Mouse (Mus musculus): ENCODE measurements at regions not wholly inside any gene's neighbourhood (a gene's known extent, or its start where the extent isn't known, plus 50 kb on each side); places are given as distances from the start of the nearest gene placed in this dataset.

DNA sequence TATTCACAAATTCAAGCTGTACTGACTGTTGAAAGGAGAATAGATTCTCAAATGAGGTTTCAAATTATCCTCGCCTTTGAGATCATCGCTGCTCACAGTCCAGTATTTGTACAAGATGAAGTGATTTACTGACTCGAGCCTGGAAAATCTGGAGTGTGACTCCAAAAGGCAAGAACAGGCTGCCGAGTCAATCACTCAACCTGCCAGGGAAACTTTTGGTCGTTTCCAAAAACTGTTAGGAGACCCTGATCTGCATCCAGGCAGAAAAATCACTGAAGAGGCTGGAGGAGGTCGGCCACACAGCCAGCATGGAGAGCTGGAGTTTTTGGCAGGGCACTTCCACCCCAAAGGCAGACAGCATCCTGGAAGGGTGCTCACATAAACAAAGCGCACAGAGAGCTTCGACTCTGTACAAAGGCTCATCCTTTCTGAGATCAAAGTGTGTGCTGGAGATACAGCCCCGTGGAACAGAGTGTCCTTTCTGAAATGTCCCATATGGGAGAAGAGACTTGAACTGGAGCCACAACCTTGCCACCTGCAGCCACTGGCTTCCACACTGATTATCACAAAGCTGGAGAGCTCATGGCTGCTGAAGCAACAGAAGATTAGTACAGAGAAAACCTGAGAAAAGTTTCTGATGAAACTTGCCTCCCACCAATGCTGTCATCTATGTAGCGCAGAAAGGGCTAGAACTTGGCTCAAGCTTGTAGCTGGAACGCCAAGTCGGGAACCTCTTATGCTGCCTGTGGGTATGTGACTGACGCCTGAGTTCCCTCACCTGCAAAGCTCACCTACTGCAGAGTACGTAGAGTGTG lies 355.5 kb upstream of the Npvf start:
- DNase-seq (ENCODE audit: low read depth, low spot score) = no peak

DNA sequence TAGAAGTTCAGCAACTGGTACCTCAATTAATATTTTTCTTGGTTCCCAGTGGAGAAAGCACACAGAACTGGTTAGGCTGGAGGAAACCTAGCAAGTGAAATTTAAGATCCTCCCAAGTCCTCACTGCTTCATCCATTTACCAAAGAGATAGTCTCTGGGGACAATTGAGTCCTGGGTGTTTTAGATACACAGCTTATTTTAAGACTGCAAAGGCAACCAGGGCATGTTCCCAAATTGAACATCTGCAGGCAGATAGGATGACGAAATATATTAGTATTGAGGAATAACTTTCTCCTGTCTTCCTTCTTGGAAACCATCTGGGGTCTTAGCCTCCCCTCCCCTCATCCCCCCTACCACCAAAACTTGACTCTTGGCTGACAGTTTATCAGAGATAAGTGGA lies 356.3 kb upstream of the Npvf start:
- DNase-seq (ENCODE audit: low read depth, low spot score) = no peak

DNA sequence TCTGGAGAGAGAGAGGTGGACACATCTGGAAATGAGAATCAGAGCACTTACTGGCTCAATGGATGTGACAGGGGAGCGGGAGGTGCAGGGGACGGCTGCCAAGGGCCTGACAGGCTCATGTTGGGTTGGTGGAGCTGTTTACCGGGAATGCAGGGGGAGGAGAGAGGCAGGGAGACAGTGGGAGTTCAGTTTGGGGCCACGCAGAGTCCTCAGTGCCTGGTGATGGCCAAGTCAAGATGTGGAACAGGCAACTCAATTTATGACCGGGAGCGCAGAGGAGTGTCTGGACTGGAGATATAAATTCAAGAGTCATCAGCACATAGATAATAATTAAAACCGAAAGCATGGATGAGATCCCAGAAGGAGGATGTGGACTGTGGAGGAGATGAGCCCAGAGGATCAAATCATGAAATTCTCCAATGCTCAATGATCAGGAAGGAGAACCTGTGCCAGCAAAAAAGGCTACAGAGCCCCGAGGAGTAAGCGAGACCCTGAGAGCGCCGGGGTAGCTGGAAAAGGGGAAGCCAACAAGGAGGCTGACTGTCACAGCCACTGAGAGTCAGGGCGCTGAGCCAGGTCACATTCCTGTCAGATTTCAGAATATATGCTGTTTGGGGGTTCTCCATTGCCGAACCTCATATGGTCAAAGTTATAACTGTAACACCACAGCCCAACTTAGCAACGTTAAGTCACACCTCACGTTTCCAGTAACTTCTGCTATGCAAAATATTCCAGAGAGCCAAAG lies 358.0 kb upstream of the Npvf start:
- no peak for DNase-seq (ENCODE audit: low read depth, low spot score)

GRCm38 (mm10) chr6:51015735-51016134 lies 361.5 kb upstream of the Npvf start:
- no peak for DNase-seq (ENCODE audit: low read depth, low spot score)

- no peak for DNase-seq (ENCODE audit: low read depth, low spot score)
Measured at GRCm38 (mm10) chr6:51016441-51017070, 362.3 kb upstream of the Npvf start.

GRCm38 (mm10) chr6:51017260-51017999 lies 363.2 kb upstream of the Npvf start:
- no peak for DNase-seq (ENCODE audit: low read depth, low spot score)

DNA sequence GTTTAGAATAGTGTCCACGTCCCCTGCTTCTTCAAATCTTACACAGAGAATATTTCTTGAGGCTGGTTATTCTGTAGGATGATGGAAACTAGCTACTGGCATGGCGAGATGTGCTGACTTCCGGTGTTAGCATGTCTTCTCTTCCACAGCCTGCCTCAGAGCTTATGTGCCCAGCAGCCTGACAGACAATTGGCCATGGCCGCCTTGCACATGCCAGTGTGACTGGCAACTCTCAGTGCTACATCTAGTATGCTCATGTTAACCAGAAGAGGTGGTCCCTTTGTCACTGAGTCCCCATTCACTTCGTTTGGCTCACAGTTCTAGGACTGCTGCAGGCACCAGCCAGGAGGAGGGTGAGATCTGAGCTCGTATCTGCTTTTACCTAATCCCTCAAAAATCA lies 367.0 kb upstream of the Npvf start:
- DNase-seq (ENCODE audit: low read depth, low spot score) = no peak

DNA sequence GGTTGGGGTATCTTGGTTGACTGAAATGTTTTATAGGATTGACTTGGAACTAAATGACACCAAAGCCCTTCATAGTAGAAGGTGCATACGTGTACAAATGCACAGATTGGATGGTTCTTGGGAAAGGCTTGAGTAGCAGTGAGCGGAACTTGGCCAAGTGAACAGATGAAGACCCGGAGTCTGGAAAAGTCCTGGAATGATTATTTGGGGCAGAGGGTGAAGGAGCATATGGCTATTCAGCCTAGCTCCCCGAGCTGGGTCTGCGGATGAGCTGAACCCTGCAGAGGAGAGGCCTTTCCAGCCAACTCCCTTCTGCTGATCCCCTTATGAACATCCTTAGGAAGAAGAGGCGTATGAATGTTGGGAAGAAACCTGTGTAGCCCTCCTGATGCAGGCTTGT lies 369.1 kb upstream of the Npvf start:
- no peak for DNase-seq (ENCODE audit: low read depth, low spot score)

GRCm38 (mm10) chr6:51024756-51025155 lies 370.5 kb upstream of the Npvf start:
- no peak for DNase-seq (ENCODE audit: low read depth, low spot score)

DNA sequence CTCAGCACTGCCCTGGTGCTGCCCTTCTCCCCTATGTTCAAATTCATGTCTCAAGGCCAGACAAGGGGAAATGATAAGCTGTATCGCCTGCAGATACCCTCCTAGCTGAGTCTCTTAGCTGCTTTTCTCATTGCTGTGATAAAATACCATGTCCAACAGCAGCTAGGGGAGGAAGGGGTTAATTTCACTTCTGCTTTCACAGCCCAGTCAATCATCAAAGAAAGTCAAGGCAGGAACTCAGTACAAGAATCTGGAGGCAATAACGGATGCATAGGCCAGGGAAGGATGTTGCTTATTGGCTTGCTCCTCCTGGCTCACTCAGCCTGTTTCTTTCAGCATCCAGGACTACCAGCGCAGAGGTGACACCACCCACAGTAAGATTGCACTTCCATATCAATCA lies 371.2 kb upstream of the Npvf start:
- no peak for DNase-seq (ENCODE audit: low read depth, low spot score)

- DNase-seq (ENCODE audit: low read depth, low spot score) = no peak
Measured at GRCm38 (mm10) chr6:51027296-51027695, 373.1 kb upstream of the Npvf start.

DNA sequence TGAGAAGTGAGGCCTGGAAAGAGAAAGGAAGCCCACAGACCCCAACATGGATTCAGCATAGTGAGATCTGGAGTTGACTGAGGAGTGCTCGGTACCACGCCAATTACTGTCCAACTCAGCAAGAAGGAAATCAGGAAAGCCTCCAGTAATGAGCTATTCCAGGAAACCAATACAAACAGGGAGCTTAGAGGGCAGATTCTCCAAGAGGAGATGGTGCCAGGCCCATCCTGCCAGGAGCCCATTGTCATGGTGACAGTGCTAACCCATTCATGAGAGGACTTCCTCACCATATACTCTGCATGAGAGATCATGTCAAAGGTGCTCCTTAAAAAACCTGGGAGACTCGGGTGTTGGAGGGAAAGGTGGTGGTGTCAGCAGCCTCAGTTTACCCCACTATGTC lies 375.3 kb upstream of the Npvf start:
- DNase-seq (ENCODE audit: low read depth, low spot score) = no peak

DNA sequence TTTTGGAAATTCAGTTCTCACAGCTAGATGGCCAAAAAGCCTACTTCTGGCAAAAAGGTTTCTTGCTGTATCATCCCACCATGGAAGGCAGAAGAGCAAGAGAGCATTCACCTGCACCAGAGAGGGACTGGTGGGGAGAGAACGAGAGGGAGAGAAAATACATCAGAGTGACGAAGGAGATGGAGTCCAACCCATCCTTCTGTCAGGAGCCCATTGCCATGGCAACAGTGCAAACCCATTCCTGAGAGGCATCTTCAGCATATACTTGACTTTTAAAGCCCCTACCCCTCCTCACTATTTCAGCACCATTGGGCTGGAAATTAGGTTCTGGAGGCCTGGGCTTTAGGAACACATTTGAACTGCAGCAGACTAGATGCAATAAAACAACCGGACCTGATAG lies 375.7 kb upstream of the Npvf start:
- DNase-seq (ENCODE audit: low read depth, low spot score) = no peak

DNA sequence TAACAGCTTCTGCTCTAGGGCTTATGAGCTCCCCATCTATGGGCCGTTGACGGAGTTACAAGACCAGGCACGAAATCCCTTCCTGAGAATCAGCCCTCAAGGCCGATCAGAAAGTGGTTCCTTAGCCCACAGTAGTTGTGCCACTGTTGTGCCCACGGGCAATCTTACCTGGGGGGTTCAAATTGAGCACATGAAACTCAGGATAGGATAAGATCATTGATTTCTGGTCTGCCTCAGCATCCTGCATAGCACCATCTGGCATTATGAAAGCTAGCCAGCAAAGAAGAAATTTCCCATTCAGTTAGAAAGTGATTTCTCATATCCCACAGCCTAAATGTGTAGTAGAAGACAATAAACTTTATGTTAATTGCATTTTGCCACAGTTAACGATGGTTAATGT lies 379.6 kb upstream of the Npvf start:
- DNase-seq (ENCODE audit: low read depth, low spot score) = no peak

GRCm38 (mm10) chr6:51036074-51036473 lies 381.8 kb upstream of the Npvf start:
- no peak for DNase-seq (ENCODE audit: low read depth, low spot score)

- no peak for DNase-seq (ENCODE audit: low read depth, low spot score)
Measured at GRCm38 (mm10) chr6:51036553-51036952, 382.3 kb upstream of the Npvf start.

- DNase-seq (ENCODE audit: low read depth, low spot score) = no peak
Measured at GRCm38 (mm10) chr6:51036956-51037355, 382.7 kb upstream of the Npvf start.

DNA sequence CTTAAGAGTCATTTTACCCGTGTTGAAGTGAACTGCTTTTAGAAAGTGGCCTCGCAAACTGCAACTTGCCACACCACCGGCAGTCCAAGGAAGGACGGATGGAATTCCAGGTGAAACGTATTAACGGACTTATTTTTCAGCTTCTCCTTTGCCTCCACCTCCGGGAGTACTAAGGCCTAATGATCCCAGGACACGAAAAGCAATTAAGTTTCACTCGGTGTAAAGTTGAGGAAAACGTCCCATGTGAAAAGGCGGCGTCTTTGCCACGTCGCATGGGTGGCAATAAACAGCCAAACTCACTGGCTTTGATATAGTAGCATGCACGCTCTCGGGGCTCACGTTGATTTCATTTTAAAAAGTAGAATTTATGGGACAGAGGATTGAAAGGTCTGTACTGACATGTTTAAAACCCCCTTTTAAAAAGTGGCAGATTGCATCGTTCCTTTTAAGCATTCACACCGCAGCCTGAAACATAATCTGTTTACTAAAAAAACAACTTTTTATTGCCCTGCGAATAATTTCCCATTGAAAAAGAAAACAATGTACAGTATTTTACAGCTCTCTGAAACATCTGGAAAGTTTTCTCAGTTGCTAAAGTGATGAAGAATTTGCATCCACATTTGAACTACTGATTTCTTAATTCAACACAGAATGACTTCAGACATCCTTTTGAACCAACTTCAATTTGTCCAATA lies 385.4 kb upstream of the Npvf start:
- peak; percentile 69 for DNase-seq (ENCODE audit: low read depth, low spot score)

GRCm38 (mm10) chr6:51043970-51044369 lies 388.5 kb upstream of the Nfe2l3 start:
- DNase-seq (ENCODE audit: low read depth, low spot score) = no peak

GRCm38 (mm10) chr6:51044873-51045272 lies 387.6 kb upstream of the Nfe2l3 start:
- DNase-seq (ENCODE audit: low read depth, low spot score) = no peak

DNA sequence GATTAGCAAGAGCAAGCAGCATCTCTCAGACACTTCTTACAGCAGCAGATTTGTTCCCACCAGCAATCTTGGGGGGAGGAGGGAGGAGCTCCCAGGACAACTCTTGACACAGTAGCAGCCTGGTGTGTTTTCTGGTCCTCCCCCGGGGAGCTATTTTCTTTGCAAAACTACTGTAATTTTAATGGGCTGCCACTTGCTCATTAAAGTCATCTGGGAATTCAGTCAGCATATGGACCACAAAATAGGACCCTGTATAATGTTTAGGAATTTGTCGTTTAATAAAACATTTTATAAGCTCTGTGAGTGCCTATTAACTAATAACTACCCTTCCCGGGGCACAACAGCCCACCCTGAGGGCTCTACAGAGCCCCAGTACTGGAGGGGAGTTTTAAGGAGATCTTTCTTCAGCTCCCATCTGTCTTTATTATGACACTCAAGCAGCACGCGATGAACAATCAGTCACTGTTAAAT lies 380.0 kb upstream of the Nfe2l3 start:
- DNase-seq (ENCODE audit: low read depth, low spot score) = peak; percentile 73

Data from forelimb bud, embryonic 11.5 days (tissue).